ENCODE assay signal across 8 mouse cellular contexts in genomic region chr1:75317241-75318201, GRCm38 (mm10). TPM values are rescaled to one million over a fixed set of nuclear protein-coding genes. Genes with fewer than 3 reads are reported as not detected.
A peak's percentile ranks its signal among the peaks of the same experiment; 100 is the strongest.
DNase-seq lines count a peak whose midpoint lies in the region; ATAC-seq and TF ChIP-seq lines count a peak whose summit lies in the region.

Gene Dnpep (minus strand): TSS chr1:75317990.

- peak within 1 kb of the TSS; percentile 85 for H3K9ac ChIP-seq in CH12.LX (ENCODE audit: insufficient read depth, low read depth)
- peak within 1 kb of the TSS; percentile 73 for H3K9ac ChIP-seq in forebrain, embryonic 11.5 days (ENCODE audit: low read length)
- peak within 1 kb of the TSS; percentile 90 for H3K9ac ChIP-seq in heart, embryonic 16.5 days (ENCODE audit: low read length)
- H3K9ac ChIP-seq in liver, embryonic 15.5 days = peak within 1 kb of the TSS; percentile 69
- peak within 1 kb of the TSS; percentile 65 for H3K9ac ChIP-seq in neural tube, embryonic 12.5 days

- no peaks in the 10 kb centered on the region for H3K79me2 ChIP-seq in CH12.LX (replicated peaks; ENCODE audit: control insufficient read depth, extremely low read depth, insufficient read depth, poor library complexity, severe bottlenecking)

- in situ Hi-C loops in CH12.LX (cut with MboI; ENCODE audit: low pct_ligation_motif_present, low pct_unique_long_range_greater_than_20kb, low sequenced_read_pairs) = no loop called here

- peak; percentile 29 to 79; a peak in 3 of 4 replicates for TF ChIP-seq CTCF in CH12.LX (conservative IDR thresholded peaks at IDR 0.05 in 1 of 2, IDR thresholded peaks at IDR 0.05 in 1 of 2; ENCODE audit: low read depth in 2 of 2, low read length in 2 of 2)

- no peak for TF ChIP-seq EP300 in CH12.LX (IDR thresholded peaks at IDR 0.05; ENCODE audit: low read length)

- ATAC-seq in forebrain, embryonic 11.5 days (replicated peaks; ENCODE audit: low FRiP score) = peak; percentile 97
- peak; percentile 96 for ATAC-seq in heart, embryonic 16.5 days (replicated peaks; ENCODE audit: extremely low read depth, insufficient read depth, low FRiP score)
- peak; percentile 94 for ATAC-seq in liver, embryonic 15.5 days (ENCODE audit: insufficient read depth)
- ATAC-seq in neural tube, embryonic 12.5 days (ENCODE audit: low FRiP score, low read depth) = peak; percentile 98

- peak within 1 kb of the TSS; percentile 63; the same call in 1 of the 2 replicates for H3K4me2 ChIP-seq in CH12.LX (ENCODE audit: insufficient read depth, low read depth, poor library complexity, severe bottlenecking)
- H3K4me2 ChIP-seq in forebrain, embryonic 11.5 days (ENCODE audit: low read depth, low read length, severe bottlenecking) = peak within 1 kb of the TSS; percentile 71
- H3K4me2 ChIP-seq in heart, embryonic 16.5 days (ENCODE audit: low read depth, low read length) = peak within 1 kb of the TSS; percentile 80
- H3K4me2 ChIP-seq in liver, embryonic 15.5 days = peak within 1 kb of the TSS; percentile 93
- peak within 1 kb of the TSS; percentile 79 for H3K4me2 ChIP-seq in neural tube, embryonic 12.5 days (replicated peaks)

- no peaks in the 10 kb centered on the region for H3K27me3 ChIP-seq in CH12.LX (replicated peaks)
- H3K27me3 ChIP-seq in forebrain, embryonic 11.5 days (ENCODE audit: control insufficient read depth, insufficient read depth, low read length) = no peaks in the 10 kb centered on the region
- no peaks in the 10 kb centered on the region for H3K27me3 ChIP-seq in heart, embryonic 16.5 days (ENCODE audit: control insufficient read depth, insufficient read depth, low read length)
- H3K27me3 ChIP-seq in liver, embryonic 15.5 days = no peaks in the 10 kb centered on the region
- no peaks in the 10 kb centered on the region for H3K27me3 ChIP-seq in neural tube, embryonic 12.5 days (replicated peaks)

- H3K27ac ChIP-seq in CH12.LX (ENCODE audit: insufficient read depth, low read depth) = peak within 1 kb of the TSS; percentile 86
- peak within 1 kb of the TSS; percentile 72 for H3K27ac ChIP-seq in forebrain, embryonic 11.5 days (ENCODE audit: low read depth, low read length)
- H3K27ac ChIP-seq in heart, embryonic 16.5 days (ENCODE audit: low read length) = peak within 1 kb of the TSS; percentile 96
- peak within 1 kb of the TSS; percentile 95 for H3K27ac ChIP-seq in liver, embryonic 15.5 days (replicated peaks)
- peak within 1 kb of the TSS; percentile 68 for H3K27ac ChIP-seq in neural tube, embryonic 12.5 days

- peak; percentile 61 for TF ChIP-seq POLR2A in CH12.LX (IDR thresholded peaks at IDR 0.05; ENCODE audit: low read depth, low read length)

- H3K36me3 ChIP-seq in CH12.LX (replicated peaks in 1 of 2; ENCODE audit: control insufficient read depth in 1 of 2, insufficient read depth in 1 of 2, low read length in 1 of 2) = peaks cover 16 to 30% of the 10 kb centered on the region in 2 experiments
- peaks cover 2% of the 10 kb centered on the region; the same call in 1 of the 2 replicates for H3K36me3 ChIP-seq in forebrain, embryonic 11.5 days (ENCODE audit: control insufficient read depth, insufficient read depth, low read length)
- H3K36me3 ChIP-seq in heart, embryonic 16.5 days (ENCODE audit: control insufficient read depth, insufficient read depth) = peaks cover 21% of the 10 kb centered on the region
- H3K36me3 ChIP-seq in liver, embryonic 15.5 days (replicated peaks) = peaks cover 16% of the 10 kb centered on the region
- H3K36me3 ChIP-seq in neural tube, embryonic 12.5 days = peaks cover 33% of the 10 kb centered on the region

- H3K9me3 ChIP-seq in CH12.LX (replicated peaks; ENCODE audit: low read length) = peaks cover 2% of the 10 kb centered on the region
- H3K9me3 ChIP-seq in forebrain, embryonic 11.5 days (ENCODE audit: control insufficient read depth, low read length) = no peaks in the 10 kb centered on the region
- no peaks in the 10 kb centered on the region for H3K9me3 ChIP-seq in heart, embryonic 16.5 days (replicated peaks; ENCODE audit: control insufficient read depth, low read length)
- H3K9me3 ChIP-seq in liver, embryonic 15.5 days (replicated peaks) = no peaks in the 10 kb centered on the region
- H3K9me3 ChIP-seq in neural tube, embryonic 12.5 days = no peaks in the 10 kb centered on the region

- peaks cover 6 to 27% of the 10 kb centered on the region in 2 experiments for H3K4me1 ChIP-seq in CH12.LX (ENCODE audit: control insufficient read depth in 1 of 2, insufficient read depth in 2 of 2)
- H3K4me1 ChIP-seq in forebrain, embryonic 11.5 days (replicated peaks; ENCODE audit: control insufficient read depth, insufficient read depth, low read length) = no peaks in the 10 kb centered on the region; the same call in 1 of the 2 replicates
- peaks cover 8% of the 10 kb centered on the region for H3K4me1 ChIP-seq in heart, embryonic 16.5 days (ENCODE audit: control insufficient read depth, insufficient read depth, low read length)
- peaks cover 48% of the 10 kb centered on the region for H3K4me1 ChIP-seq in liver, embryonic 15.5 days (replicated peaks)
- peaks cover 9% of the 10 kb centered on the region for H3K4me1 ChIP-seq in neural tube, embryonic 12.5 days

- peak within 1 kb of the TSS; percentile 64 to 87 (median 86) for H3K4me3 ChIP-seq in CH12.LX (replicated peaks in 1 of 3; ENCODE audit: low read depth in 2 of 3, low read length in 2 of 3, poor library complexity in 1 of 3)
- peak within 1 kb of the TSS; percentile 66 for H3K4me3 ChIP-seq in forebrain, embryonic 11.5 days (ENCODE audit: low read depth, low read length)
- H3K4me3 ChIP-seq in heart, embryonic 16.5 days (ENCODE audit: low read length) = peak within 1 kb of the TSS; percentile 86
- peak within 1 kb of the TSS; percentile 80 for H3K4me3 ChIP-seq in liver, embryonic 15.5 days (replicated peaks)
- peak within 1 kb of the TSS; percentile 70 for H3K4me3 ChIP-seq in neural tube, embryonic 12.5 days

- peak; percentile 8 for TF ChIP-seq RAD21 in CH12.LX (IDR thresholded peaks at IDR 0.05; ENCODE audit: low read depth, low read length)

- WGBS in forebrain, embryonic 11.5 days = under 1% methylated on average over 87 of the region's 92 CpGs
- WGBS in heart, embryonic 16.5 days = under 1% methylated on average over 85 of the region's 92 CpGs
- under 1% methylated on average over 92 of the region's 92 CpGs for WGBS in liver, embryonic 15.5 days (ENCODE audit: insufficient replicate concordance)
- WGBS in neural tube, embryonic 12.5 days = under 1% methylated on average over 92 of the region's 92 CpGs

- dilution Hi-C loops in CH12.LX (cut with MboI; ENCODE audit: extremely low pct_ligation_motif_present, extremely low pct_unique_long_range_greater_than_20kb, low sequenced_read_pairs) = no loop called here

- DNase-seq in CH12.LX (ENCODE audit: extremely low read depth) = peak; percentile 100
- DNase-seq in c-Kit-positive CD71-positive TER-119-negative erythroid progenitor cells, embryonic 14.5 days (ENCODE audit: low read depth) = peak; percentile 100
- DNase-seq in forebrain, embryonic 11.5 days (ENCODE audit: low spot score) = peak; percentile 100
- DNase-seq in kidney, postnatal 36 days = peak; percentile 100
- DNase-seq in telencephalon, adult 2 months (ENCODE audit: low read depth, low spot score) = peak; percentile 100

TF ChIP-seq in CH12.LX, 34 proteins besides CTCF, POLR2A, EP300 and RAD21 (continues in another document):
- TF ChIP-seq ZKSCAN1 (IDR thresholded peaks at IDR 0.05; ENCODE audit: borderline replicate concordance, low read depth, low read length) = no peak
- peak; percentile 91 for TF ChIP-seq MAZ (IDR thresholded peaks at IDR 0.05; ENCODE audit: low read depth, low read length)
- TF ChIP-seq MEF2A (IDR thresholded peaks at IDR 0.05; ENCODE audit: borderline replicate concordance, low read depth, low read length) = peak; percentile 9; the same call in 1 of the 2 replicates
- TF ChIP-seq ELF1 (IDR thresholded peaks at IDR 0.05; ENCODE audit: low read depth, low read length) = peak; percentile 84
- TF ChIP-seq SIN3A (IDR thresholded peaks at IDR 0.05; ENCODE audit: low read length) = no peak; the same call in 1 of the 2 replicates
- TF ChIP-seq UBTF (IDR thresholded peaks at IDR 0.05; ENCODE audit: low read depth, low read length) = peak; percentile 53; the same call in 1 of the 2 replicates
- no peak for TF ChIP-seq MAFK (IDR thresholded peaks at IDR 0.05; ENCODE audit: insufficient replicate concordance, low read length)
- peak; percentile 63; the same call in 1 of the 2 replicates for TF ChIP-seq TCF12 (IDR thresholded peaks at IDR 0.05; ENCODE audit: low read depth, low read length)
- TF ChIP-seq ZNF384 (IDR thresholded peaks at IDR 0.05; ENCODE audit: low read depth, low read length) = no peak
- TF ChIP-seq ZMIZ1 (IDR thresholded peaks at IDR 0.05; ENCODE audit: low read depth, low read length) = peak; percentile 57; the same call in 1 of the 2 replicates
- peak; percentile 45 for TF ChIP-seq NRF1 (IDR thresholded peaks at IDR 0.05; ENCODE audit: low read depth, low read length)
- peak; percentile 33 for TF ChIP-seq MXI1 (IDR thresholded peaks at IDR 0.05; ENCODE audit: low read depth, low read length)
- TF ChIP-seq BHLHE40 (IDR thresholded peaks at IDR 0.05; ENCODE audit: low read depth, low read length) = no peak
- no peak for TF ChIP-seq E2F4 (IDR thresholded peaks at IDR 0.05; ENCODE audit: insufficient replicate concordance, low read depth, low read length)
- no peak for TF ChIP-seq RCOR1 (conservative IDR thresholded peaks at IDR 0.05; ENCODE audit: low read depth, low read length)
- peak; percentile 92 for TF ChIP-seq USF1 (IDR thresholded peaks at IDR 0.05; ENCODE audit: low read depth, low read length)
- TF ChIP-seq MAX (IDR thresholded peaks at IDR 0.05; ENCODE audit: low read length) = peak; percentile 96
- TF ChIP-seq GABPA (IDR thresholded peaks at IDR 0.05; ENCODE audit: insufficient replicate concordance, low read depth, low read length) = 0 out of 2 replicates have a peak, but pooled peaks have one; percentile 13
- peak; percentile 76 for TF ChIP-seq HCFC1 (IDR thresholded peaks at IDR 0.05; ENCODE audit: low read depth, low read length)
- TF ChIP-seq KAT2A (IDR thresholded peaks at IDR 0.05; ENCODE audit: insufficient replicate concordance, low read length) = peak; percentile 54; the same call in 1 of the 2 replicates
- peak; percentile 80 for TF ChIP-seq USF2 (conservative IDR thresholded peaks at IDR 0.05; ENCODE audit: low read depth, low read length)
- peak; percentile 64 for TF ChIP-seq NELFE (IDR thresholded peaks at IDR 0.05; ENCODE audit: low read depth, low read length)

RNA-seq across cellular contexts. Expression of gene Dnpep, which starts in this region (rescaled TPM):
- total RNA-seq in CH12.LX (2012; rRNA removed) (67.3 and 73.8 TPM in 2 replicates), CH12.LX (2014; rRNA removed) (48.4 and 50.4 TPM in 2 replicates)
- polyA plus RNA-seq in CH12.LX (2012; ENCODE audit: insufficient read length, low read depth) = 35.0 and 39.8 TPM in 2 replicates
- polyA plus RNA-seq in forebrain, embryonic 11.5 days (2014; fragmentation: Nextera tagmentation; extraction: Ambion mirVana) = 125 and 129 TPM in 2 replicates
- polyA plus RNA-seq in heart, embryonic 16.5 days (2015; fragmentation: Nextera tagmentation; extraction: Ambion mirVana) = 129 and 131 TPM in 2 replicates
- polyA plus RNA-seq in liver, embryonic 15.5 days (2015; fragmentation: Nextera tagmentation; extraction: Ambion mirVana) = 52.1 and 57.4 TPM in 2 replicates
- polyA plus RNA-seq in neural tube, embryonic 12.5 days (2016; fragmentation: Nextera tagmentation; extraction: Ambion mirVana) = 193 and 201 TPM in 2 replicates

Comparison
In these comparisons a context has a peak if more than half of its experiments do, and no peak if none do; other contexts are left out.
1. Peak in every context shown above with its lines: DNase-seq, ATAC-seq, H3K4me3 ChIP-seq and H3K27ac ChIP-seq.